Mouse (Mus musculus) embryonic facial prominence, embryonic 13.5 days (tissue): ENCODE data around the gene Kl. TPM values are rescaled to one million over a fixed set of nuclear protein-coding genes. Genes with fewer than 3 reads are reported as not detected.

Experiments
- ATAC-seq: fragments of 200-750 bp; cut with Nextera tagmentation; 2 replicates; pipeline ENCODE4 v1.8.0; 2017; ENCODE audit warnings: low read depth; ENCODE audit not compliant: insufficient number of reproducible peaks, insufficient read depth, low FRiP score, low TSS enrichment
- H3K27ac ChIP-seq: fragments of 300-500 bp; sonication (generic); 2 replicates; pipeline ENCODE4 v1.5.1; 2015; ENCODE audit warnings: moderate library complexity, mild to moderate bottlenecking, inconsistent platforms
- H3K27me3 ChIP-seq: fragments of 300-500 bp; sonication (generic); 2 replicates; pipeline ENCODE4 v1.6.1; 2015; ENCODE audit warnings: mild to moderate bottlenecking, inconsistent platforms
- H3K36me3 ChIP-seq: fragments of 300-500 bp; sonication (generic); 2 replicates; pipeline ENCODE4 v1.6.1; 2015; ENCODE audit warnings: mild to moderate bottlenecking, inconsistent platforms
- H3K4me1 ChIP-seq: fragments of 300-500 bp; sonication (generic); 2 replicates; pipeline ENCODE4 v1.6.1; 2015; ENCODE audit warnings: inconsistent platforms
- H3K4me2 ChIP-seq: fragments of 300-500 bp; sonication (generic); 2 replicates; pipeline ENCODE4 v1.6.1; 2015; ENCODE audit warnings: moderate library complexity, mild to moderate bottlenecking, inconsistent platforms
- H3K4me3 ChIP-seq: fragments of 300-500 bp; sonication (generic); 2 replicates; pipeline ENCODE4 v1.5.1; 2015; ENCODE audit warnings: mild to moderate bottlenecking, inconsistent platforms
- H3K9ac ChIP-seq: fragments of 300-500 bp; sonication (generic); 2 replicates; pipeline ENCODE4 v1.6.1; 2015; ENCODE audit warnings: mild to moderate bottlenecking, inconsistent platforms
- H3K9me3 ChIP-seq: fragments of 300-500 bp; sonication (generic); 2 replicates; pipeline ENCODE4 v1.6.1; 2016; ENCODE audit warnings: inconsistent platforms
- WGBS: fragments of 180-500 bp; shearing (Covaris S2); methylation state at CpG from one replicate; pipeline ENCODE4 v1.1.7; 2015; ENCODE audit warnings: mixed read lengths; 5-methylcytosine and 5-hydroxymethylcytosine counted together
- polyA plus RNA-seq: library from polyadenylated mRNA; unstranded; fragments of >200 nt; fragmentation: Nextera tagmentation; extraction: Ambion mirVana; gene quantifications from 2 replicates; pipeline ENCODE4 v1.2.1, GENCODE M21; 2015

Gene Kl
- polyA plus RNA-seq, result 0.07 TPM in 1 of 2 replicates, not detected in the other

DNA sequence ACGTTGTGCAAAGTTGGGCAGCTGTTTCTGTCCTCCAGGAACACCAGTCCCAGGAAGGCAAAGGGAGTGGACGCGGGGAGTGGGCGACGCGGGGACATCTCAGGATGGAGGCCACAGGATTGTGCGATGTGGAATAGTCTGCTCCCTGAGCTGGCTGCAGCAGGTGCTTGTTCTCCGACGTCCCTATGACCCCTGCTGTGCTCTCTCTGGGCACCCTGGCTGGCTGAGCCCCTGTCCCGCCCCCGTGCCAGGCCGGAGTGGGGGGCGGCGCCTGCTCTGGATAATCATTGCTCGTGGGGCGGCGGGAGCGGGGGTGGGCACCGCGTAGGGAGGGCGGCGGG, at the start of gene Kl:
Gene Kl, plus strand, starts transcription at position 280 of the 341 bp plus-strand sequence.
- Histone ChIP-seq H3K4me1 (peaks cover 9% of the 10 kb centered on the region; the same call in 1 of the 2 replicates), H3K4me3 (peak within 1 kb of the TSS; percentile 53), H3K27ac (no peak within 1 kb of the TSS), H3K36me3 (no peaks in the 10 kb centered on the region), H3K9ac (peak within 1 kb of the TSS; percentile 63), H3K27me3 (peaks cover 53% of the 10 kb centered on the region), H3K9me3 (no peaks in the 10 kb centered on the region), H3K4me2 (peak within 1 kb of the TSS; percentile 79)
- WGBS, result 4% methylated on average over 22 of the region's 22 CpGs
- ATAC-seq, result no peak

DNA sequence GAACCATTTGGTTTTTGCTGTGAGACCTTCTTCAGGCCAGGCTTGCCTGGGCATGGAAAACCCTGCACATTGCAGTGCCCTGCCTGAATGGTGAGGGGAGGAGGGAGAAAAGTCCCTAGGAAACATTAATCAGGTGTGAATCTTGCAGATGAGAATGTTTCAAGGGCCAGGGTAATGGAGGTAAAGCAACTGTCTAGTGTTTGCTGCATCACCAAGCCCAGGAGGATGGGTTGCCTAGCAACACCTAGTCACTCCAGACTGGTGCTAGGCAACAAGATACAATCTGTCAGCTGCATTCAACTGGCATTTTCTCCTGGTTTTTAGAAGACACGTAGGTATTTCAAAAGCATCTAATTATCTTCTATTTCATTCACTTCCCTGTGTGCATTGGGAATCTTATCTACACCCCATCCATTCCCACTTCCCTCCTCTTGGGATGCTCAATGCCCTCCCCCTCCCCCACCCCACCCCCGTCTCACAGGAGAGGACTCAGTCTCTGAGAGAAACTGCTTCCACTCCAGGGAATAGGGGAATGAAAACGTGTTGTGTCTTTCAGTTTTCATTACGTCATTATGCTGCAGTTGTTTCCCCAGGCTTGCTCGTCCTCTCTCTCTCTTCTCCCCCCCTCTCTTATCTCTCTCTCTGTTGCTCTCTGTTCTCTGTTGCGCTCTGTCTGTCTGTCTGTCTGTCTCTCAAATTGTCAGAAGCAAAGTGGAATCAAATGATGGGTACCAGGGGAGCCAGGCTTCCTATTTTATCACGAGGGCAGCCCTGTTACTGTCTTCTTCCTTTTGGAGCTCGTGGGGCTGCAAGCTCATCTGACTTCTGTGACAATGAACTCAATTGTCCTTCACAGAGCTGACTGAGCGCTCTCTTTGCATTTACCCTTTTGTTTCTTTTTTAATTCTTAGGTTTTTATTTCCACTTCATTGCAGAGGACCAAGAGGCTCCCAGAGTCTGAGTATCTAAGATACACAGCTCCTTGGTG, 46.1 kb upstream of the Kl start:
- 25% methylated on average over 9 of the region's 9 CpGs for WGBS
- no peaks in the 10 kb centered on the region for H3K27me3 ChIP-seq
- no peak overlapping the region for H3K4me2 ChIP-seq
- H3K9me3 ChIP-seq, result peaks cover 6% of the 10 kb centered on the region
- no peaks in the 10 kb centered on the region for H3K36me3 ChIP-seq
- H3K27ac ChIP-seq, result no peak overlapping the region
- no peaks in the 10 kb centered on the region for H3K4me1 ChIP-seq
- ATAC-seq, result no peak
- H3K9ac ChIP-seq, result no peak overlapping the region
- H3K4me3 ChIP-seq, result no peak overlapping the region

GRCm38 (mm10) chr5:150912156-150912555, 40.3 kb upstream of the Kl start:
- Histone ChIP-seq H3K4me2 (no peak overlapping the region), H3K27me3 (no peaks in the 10 kb centered on the region), H3K4me3 (no peak overlapping the region), H3K36me3 (no peaks in the 10 kb centered on the region), H3K9ac (no peak overlapping the region), H3K4me1 (peaks cover 4% of the 10 kb centered on the region; the same call in 1 of the 2 replicates), H3K27ac (no peak overlapping the region), H3K9me3 (peaks cover 6% of the 10 kb centered on the region)
- 17% methylated on average over 2 of the region's 2 CpGs for WGBS
- no peak for ATAC-seq

- no peaks in the 10 kb centered on the region for H3K36me3 ChIP-seq
- H3K9ac ChIP-seq, result no peak overlapping the region
- H3K27ac ChIP-seq, result no peak overlapping the region
- no peak overlapping the region for H3K4me3 ChIP-seq
- no peaks in the 10 kb centered on the region for H3K27me3 ChIP-seq
- H3K4me1 ChIP-seq, result peaks cover 4% of the 10 kb centered on the region; the same call in 1 of the 2 replicates
- no peak overlapping the region for H3K4me2 ChIP-seq
- H3K9me3 ChIP-seq, result peaks cover 6% of the 10 kb centered on the region
- 34% methylated on average over 5 of the region's 5 CpGs for WGBS
- ATAC-seq, result no peak
These were observed 39.8 kb upstream of the Kl start for GRCm38 (mm10) chr5:150912656-150913055.

DNA sequence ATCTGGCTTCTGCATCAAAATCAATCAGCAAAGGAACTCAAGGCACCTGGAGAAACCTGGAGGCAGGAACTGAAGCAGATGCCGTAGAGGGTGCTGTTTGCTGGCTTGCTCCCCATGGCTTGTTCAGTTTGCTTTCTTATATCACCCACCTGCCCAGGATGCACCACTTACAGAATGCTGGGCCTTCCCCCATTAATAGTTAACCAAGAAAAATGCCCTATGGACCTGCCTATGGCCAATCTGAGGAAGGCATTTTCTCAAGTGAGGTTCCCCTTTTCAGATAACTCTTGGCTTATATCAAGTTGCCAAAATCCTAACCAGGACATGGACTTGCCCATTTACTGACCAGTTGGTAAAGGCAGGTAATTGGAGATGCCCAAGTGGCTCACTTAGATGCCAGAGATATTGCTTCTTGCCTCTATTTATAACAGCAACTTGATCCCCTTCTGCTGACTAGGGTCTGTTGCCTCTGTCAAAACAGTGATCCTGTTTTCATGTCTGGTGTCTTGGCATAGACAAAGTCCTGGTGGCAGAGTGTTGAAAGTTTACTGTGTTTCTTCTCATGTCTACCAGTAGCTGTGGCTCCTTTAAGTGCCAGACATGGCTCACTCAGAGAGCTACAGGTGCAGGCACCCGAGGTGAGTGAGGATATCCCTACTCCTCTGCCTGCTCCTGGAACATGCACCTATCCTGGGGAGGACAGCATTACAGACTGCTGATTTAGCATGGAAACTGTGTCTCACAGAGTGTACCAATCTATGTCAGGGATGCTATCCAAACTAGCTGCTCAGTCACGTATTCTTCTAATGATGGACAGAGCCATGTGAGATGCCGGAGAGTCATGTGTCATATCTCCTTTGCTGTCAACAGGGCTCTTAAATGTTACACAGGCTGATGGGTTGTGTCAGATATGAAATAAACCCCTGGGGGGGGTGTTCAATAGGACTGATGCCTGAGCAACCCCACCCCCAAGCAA, 37.0 kb upstream of the Kl start:
- whole genome bisulfite sequencing, result 80% methylated on average over 4 of the region's 4 CpGs
- Histone ChIP-seq H3K9ac (no peak overlapping the region), H3K4me2 (no peak overlapping the region), H3K27ac (no peak overlapping the region), H3K4me1 (peaks cover 4% of the 10 kb centered on the region; the same call in 1 of the 2 replicates), H3K9me3 (no peaks in the 10 kb centered on the region), H3K27me3 (no peaks in the 10 kb centered on the region), H3K36me3 (no peaks in the 10 kb centered on the region), H3K4me3 (no peak overlapping the region)
- no peak for ATAC-seq

DNA sequence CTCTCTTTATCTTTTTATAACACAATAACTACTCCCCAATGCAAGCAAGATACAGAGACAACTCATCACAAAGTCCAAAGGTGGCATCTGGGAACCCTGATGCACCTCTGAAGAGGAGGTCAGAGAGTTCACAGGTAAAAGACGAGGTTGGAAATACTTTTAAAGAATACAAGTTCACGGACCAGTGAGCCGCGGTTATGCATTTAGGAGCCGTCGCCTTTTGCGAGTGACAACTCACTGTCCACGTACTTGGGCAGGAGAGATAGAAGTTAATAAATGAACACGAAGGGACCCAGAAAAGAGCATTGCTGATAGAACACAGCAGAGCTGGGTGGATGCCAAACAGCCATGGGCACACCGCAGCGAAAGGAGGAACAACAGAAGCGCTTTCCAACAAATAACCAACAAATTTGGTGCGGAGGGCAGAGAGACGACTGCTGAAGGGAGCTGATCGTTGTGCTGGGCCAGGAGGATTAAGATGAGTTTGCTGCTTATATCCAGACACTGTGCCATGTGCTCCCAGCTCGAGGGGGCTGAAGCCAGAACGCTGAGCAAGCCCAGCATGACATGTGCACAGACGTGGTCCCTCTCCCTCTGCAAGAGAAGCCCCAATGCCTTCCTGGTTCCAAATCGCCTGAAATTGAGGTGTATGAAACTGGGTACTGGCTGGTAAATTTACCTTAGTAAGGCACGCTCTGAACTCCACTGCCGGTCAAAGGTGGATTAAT, 35.1 kb upstream of the Kl start:
- Histone ChIP-seq H3K27ac (no peak overlapping the region), H3K9me3 (no peaks in the 10 kb centered on the region), H3K36me3 (no peaks in the 10 kb centered on the region), H3K9ac (no peak overlapping the region), H3K4me1 (peaks cover under 1% of the 10 kb centered on the region; the same call in 1 of the 2 replicates), H3K4me2 (no peak overlapping the region), H3K4me3 (no peak overlapping the region), H3K27me3 (no peaks in the 10 kb centered on the region)
- no peak for ATAC-seq
- WGBS, result 78% methylated on average over 21 of the region's 21 CpGs

DNA sequence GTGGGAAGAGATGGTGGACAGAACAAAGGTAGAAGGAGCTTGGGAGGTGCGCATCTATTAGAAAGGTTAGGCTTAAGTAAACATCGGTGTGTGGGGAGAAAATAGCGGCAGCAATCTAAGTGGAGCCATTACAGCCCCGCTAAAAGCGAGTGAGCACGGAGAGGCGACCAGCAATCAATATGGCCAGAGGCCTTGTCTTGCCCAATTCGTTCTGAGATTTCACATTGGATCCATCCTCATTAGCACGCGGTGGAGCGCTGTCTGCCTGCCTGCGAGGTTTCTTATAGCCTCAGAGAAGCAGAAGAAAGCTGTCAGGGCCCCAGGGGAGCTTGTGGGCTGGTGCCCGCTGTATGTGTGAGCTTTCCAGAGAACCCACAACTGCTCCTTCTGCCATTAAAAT, 33.8 kb upstream of the Kl start:
- no peak overlapping the region for H3K4me3 ChIP-seq
- H3K4me2 ChIP-seq, result no peak overlapping the region
- 76% methylated on average over 13 of the region's 13 CpGs for WGBS
- H3K9ac ChIP-seq, result no peak overlapping the region
- H3K9me3 ChIP-seq, result no peaks in the 10 kb centered on the region
- ATAC-seq, result no peak
- no peaks in the 10 kb centered on the region for H3K27me3 ChIP-seq
- 0 out of 2 replicates have a peak, but pooled peaks cover 2% of the 10 kb centered on the region for H3K4me1 ChIP-seq
- no peaks in the 10 kb centered on the region for H3K36me3 ChIP-seq
- no peak overlapping the region for H3K27ac ChIP-seq

DNA sequence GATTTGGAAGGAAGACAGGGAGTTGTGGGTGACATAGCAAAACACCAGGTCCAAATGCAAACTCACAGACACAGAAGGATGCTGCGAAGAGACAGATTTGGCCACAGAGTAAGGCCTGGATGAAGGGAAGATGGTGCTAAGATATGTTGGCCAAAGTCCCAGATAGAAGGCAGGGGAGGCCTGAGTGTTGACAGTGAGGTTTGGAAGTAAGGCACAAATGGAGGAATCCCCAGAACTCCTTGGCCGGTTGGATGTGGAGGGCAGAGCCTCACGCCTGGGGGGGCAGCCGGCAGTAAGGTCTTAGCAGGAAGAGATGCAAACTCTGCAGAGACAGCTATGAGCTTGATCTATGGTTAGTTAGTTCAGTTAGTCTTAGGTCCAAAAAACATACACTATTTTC, 33.1 kb upstream of the Kl start:
- no peak overlapping the region for H3K27ac ChIP-seq
- WGBS, result 88% methylated on average over 4 of the region's 4 CpGs
- H3K4me2 ChIP-seq, result no peak overlapping the region
- H3K27me3 ChIP-seq, result no peaks in the 10 kb centered on the region
- H3K9ac ChIP-seq, result no peak overlapping the region
- H3K4me1 ChIP-seq, result 0 out of 2 replicates have a peak, but pooled peaks cover 2% of the 10 kb centered on the region
- no peaks in the 10 kb centered on the region for H3K9me3 ChIP-seq
- ATAC-seq, result no peak
- H3K4me3 ChIP-seq, result no peak overlapping the region
- no peaks in the 10 kb centered on the region for H3K36me3 ChIP-seq

DNA sequence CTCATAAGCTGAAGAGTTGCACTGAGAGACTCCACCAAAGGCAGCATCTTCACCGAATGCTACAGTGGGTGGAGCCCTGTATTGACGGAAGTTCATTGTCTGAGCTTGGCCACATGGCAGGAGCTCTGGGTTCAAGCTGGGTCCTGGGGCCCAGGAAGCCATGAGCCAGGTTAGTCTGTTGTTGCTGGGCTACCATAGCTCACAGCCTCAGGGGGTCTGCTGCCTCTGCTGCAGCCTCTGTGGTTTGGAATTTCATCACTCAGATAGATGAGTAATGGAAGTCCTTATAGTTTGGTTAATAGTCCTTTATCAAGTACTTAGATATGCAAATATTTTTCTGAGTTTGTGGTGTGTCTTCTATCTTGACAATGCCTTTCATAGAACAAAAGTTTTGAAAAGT, 32.4 kb upstream of the Kl start:
- Histone ChIP-seq H3K9me3 (no peaks in the 10 kb centered on the region), H3K9ac (no peak overlapping the region), H3K27ac (no peak overlapping the region), H3K36me3 (no peaks in the 10 kb centered on the region), H3K4me2 (no peak overlapping the region), H3K27me3 (no peaks in the 10 kb centered on the region), H3K4me1 (0 out of 2 replicates have a peak, but pooled peaks cover 2% of the 10 kb centered on the region), H3K4me3 (no peak overlapping the region)
- ATAC-seq, result no peak
- WGBS, result 66% methylated on average over 2 of the region's 2 CpGs

- Histone ChIP-seq H3K4me1 (no peaks in the 10 kb centered on the region), H3K4me3 (no peak overlapping the region), H3K9ac (no peak overlapping the region), H3K36me3 (no peaks in the 10 kb centered on the region), H3K9me3 (0 out of 2 replicates have a peak, but pooled peaks cover 3% of the 10 kb centered on the region), H3K27ac (no peak overlapping the region), H3K4me2 (no peak overlapping the region), H3K27me3 (no peaks in the 10 kb centered on the region)
- ATAC-seq, result no peak
- 79% methylated on average over 2 of the region's 2 CpGs for WGBS
These were observed 23.0 kb upstream of the Kl start for GRCm38 (mm10) chr5:150929406-150929805.

DNA sequence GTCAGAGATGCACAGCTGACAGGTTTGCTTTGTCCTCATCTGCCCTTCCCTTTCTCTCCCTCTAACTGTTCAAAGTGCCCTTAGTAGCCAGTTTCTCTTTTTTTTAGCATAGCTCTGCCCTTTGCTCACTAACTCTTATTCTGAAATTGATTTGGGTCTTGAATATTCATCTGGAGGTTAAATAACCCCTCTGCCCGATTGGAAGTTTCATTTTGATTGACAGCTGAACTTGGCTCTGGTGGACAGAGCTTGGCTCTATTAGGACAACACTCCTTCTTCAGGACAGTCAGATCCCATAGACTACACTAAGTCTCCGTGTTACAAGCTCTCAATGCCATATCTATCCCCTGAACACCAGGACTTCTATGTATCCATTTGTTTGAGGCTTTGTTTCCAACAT, 19.8 kb upstream of the Kl start:
- H3K27me3 ChIP-seq, result no peaks in the 10 kb centered on the region
- no peak overlapping the region for H3K27ac ChIP-seq
- peaks cover 8% of the 10 kb centered on the region for H3K4me1 ChIP-seq
- no peak overlapping the region for H3K4me3 ChIP-seq
- no peak overlapping the region for H3K9ac ChIP-seq
- no peaks in the 10 kb centered on the region for H3K36me3 ChIP-seq
- H3K9me3 ChIP-seq, result no peaks in the 10 kb centered on the region
- no peak for ATAC-seq
- H3K4me2 ChIP-seq, result no peak overlapping the region
- 66% methylated on average over 2 of the region's 2 CpGs for WGBS
